Mouse (Mus musculus): Measurements from ENCODE around the gene Dcxr.

DNA sequence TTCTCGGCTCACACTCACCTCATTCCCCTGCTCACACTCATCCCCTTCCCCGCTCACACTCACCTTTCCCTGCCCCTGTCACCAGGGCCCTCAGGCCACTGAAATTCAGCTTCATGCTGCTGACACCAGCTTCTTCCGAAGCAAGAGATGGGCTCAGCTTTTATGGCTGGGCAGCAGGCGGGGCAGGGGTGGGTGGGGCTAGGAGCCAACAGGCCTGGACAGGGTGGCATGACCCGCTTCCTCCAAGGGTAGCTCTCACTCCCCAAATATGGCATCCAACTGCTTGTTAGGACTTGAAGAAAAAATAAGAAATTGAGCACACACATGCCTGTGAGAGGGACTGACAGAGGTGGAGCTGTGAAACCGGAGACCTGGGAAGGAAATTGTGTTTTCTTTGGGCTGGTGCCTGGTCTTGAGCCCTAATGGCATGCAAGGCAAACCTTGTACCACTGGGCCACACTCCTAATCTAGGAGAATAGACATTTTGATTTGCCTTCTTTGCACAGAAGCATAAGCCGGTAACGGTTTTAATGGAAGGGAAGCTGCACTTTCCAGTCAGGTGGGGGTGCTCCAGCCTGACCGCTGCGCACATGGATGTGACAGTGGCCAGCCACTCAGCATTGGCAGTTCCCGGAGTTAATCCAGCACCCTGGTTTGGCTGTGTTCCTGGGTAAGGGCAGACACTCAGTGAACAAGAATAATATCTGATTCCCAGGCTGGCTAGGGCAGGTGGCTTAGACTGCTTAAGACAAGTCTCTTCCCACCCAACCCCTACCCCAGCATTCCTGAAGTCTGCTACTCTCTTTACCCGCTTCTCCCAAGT lies 5.0 kb upstream of the Dcxr start, which contains the start of gene Cbr2:
- TF ChIP-seq CTCF (IDR thresholded peaks at IDR 0.05; ENCODE audit: control insufficient read depth, insufficient read depth, insufficient read length), result no peak
- TF ChIP-seq MAX (IDR thresholded peaks at IDR 0.05), result no peak
- no peak for TF ChIP-seq USF1 (IDR thresholded peaks at IDR 0.05; ENCODE audit: low read depth)
- no peak for TF ChIP-seq CEBPB (IDR thresholded peaks at IDR 0.05; ENCODE audit: low read depth)

All from C2C12 (cell line).